Mouse (Mus musculus) hematopoietic multipotent progenitor cell, adult 10-12 weeks (in vitro differentiated cells): Measurements from ENCODE around the gene Apoa4. TPM values are rescaled to one million over a fixed set of nuclear protein-coding genes. Genes with fewer than 3 reads are reported as not detected.

ENCODE experiments used
- polyA plus RNA-seq: library from polyadenylated mRNA; stranded (reverse); fragments of >175 nt; gene quantifications from 2 replicates; pipeline ENCODE4 v1.2.3, GENCODE M21; 2012; ENCODE audit warnings: low replicate concordance

The Apoa4 gene
- polyA plus RNA-seq: not detected in 2 replicates

DNA sequence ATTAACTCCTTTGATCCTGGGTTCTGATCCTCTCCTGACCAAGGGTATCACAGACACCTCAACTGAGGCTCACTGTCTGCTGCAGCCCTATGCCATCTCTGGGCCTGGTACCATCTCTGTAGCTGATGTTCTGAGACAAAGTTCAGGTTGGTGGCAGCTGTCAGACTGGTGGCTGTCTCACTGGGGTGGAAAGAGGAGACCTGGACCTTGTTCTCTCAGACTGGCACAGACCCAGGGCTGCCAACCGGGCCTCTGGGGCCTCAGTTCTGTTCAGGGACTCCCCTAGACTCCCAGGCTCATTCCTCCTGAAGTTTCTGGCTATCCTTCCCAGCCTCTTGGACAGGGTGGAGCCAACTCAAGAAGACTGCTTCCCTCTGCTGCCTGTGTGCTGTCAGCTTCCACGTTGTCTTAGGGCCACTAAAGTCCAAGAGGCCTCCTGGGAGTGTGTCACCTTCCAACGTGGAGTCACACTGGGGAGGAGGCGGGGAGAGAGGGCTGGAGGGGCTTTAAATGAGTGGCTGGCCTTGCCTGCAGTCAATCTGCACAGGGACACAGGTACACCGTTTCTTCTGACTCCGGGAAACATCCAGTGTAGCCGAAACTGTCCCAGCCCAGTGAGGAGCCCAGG, at the start of gene Apoa4:
Gene Apoa4 (plus strand): TSS at position 171 of the 628 bp plus-strand sequence.

GRCm38 (mm10) chr9:46228491-46228890, 12.0 kb upstream of the Apoa4 start, which contains the start of gene Apoa1:
Gene Apoa1, plus strand, starts transcription at chr9:46228580.

GRCm38 (mm10) chr9:46235596-46235648, 5.1 kb upstream of the Apoa4 start, which contains the start of gene Apoc3:
Gene Apoc3, minus strand, starts transcription at chr9:46235636.

DNA sequence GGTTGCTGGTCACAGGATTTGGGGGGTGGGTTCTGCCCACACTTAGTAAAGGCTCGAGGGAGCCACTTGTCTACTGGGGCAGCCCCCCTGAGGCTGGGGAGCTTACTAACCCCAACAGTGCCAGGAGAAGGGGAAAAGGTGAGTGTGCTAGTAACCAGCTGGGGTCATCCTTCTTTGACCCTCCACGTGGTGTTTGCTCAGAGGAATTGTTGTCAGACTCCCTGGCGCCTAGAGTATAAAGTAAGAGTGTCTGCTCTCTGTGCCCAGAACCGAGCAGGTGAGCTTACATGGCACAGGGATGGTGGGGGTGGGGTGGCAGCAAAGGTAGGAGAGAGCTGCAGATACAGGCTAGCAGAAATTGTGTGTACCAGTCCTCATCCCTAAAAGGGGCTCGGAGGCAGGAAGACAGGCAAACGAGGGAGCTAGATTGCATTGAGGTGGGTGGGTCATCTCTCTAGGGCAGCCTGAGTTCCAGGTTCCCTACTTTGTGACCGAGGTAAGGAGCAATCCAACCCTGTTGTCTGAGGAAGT, 27.9 kb downstream of the Apoa4 start, which contains the start of gene Apoa5:
Gene Apoa5 (plus strand): TSS at position 291 of the 531 bp plus-strand sequence.

DNA sequence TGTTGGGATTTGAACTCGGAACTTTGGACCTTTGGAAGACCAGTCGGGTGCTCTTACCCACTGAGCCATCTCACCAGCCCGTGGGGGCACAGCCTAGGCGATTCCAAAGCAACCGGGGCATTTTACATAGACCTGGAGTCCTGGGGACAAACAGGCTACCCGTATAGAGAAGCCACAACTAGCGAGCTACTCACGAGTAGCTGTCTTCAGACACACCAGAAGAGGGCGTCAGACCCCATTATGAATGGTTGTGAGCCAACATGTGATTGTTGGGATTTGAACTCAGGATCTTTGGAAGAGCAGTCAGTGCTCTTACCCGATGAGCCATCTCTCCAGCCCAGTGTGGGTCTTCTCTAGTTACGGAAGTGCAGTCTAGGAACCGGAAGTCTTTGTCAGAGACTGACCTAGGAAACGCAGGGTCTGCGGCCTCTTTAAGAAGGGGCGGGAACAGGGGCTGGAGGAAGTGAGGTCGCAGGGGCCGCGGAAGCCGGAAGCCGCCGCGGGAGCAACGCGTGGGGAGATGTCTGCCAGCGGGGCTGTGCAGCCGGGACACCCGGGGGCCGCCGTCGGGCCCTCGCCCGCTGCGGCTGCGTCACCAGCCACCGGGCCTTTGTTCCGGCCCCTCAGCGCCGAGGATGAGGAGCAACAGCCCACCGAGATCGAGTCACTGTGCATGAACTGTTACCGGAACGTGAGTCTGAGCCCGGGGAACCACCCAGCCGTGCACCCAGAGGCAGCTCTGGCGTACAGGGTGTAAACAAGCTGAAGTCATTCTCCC, 32.4 kb downstream of the Apoa4 start, which contains the start of gene Zpr1:
Gene Zpr1 (plus strand): TSS at position 388 of the 778 bp plus-strand sequence.

DNA sequence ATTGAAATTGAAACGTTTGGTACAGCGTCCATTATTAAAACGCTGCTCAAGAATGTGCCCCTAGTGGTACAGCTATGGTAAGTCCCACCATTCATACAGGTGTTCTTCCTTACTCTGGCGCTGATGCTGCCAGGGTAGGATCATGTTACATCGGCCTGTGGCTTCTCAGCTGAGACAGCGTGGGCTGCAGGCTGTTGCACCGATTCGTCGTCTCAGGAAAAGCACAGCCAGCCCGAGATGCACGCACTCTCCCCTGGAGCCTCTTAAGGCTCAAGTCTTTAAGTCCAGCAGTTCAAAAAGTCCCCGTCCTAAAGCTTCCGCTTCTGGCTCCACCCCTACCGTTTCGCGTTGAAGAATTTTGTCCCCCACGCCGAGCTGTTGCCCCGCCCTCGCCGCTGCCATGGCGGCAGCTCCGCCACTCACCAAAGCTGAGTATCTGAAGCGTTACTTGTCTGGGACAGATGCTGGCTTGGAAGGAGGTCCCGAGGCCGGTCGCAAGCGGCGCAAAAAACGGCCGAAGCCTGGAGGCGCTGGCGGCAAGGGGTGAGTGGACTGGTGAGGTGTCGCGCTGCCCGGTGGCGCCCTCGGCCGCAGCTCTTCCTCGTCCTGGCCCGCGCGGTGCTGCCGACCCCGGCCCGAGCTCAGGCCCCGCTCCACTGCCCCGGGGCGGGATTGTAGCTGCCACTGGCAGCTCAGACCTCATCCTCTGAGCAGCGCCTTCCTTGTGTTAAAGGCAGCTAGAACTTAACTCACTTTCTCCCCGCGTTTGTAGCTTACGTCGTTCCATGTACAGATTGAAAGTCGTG, 42.3 kb downstream of the Apoa4 start, which contains the start of gene Bud13:
Gene Bud13 (plus strand): TSS at position 378 of the 806 bp plus-strand sequence.

Other genes starting within 250 kb of the Apoa4 start
- 59.1 and 67.6 TPM in 2 replicates for gene Pafah1b2, start 228.0 kb upstream of the Apoa4 start, polyA plus RNA-seq
- gene Sik3, start 227.9 kb upstream of the Apoa4 start, polyA plus RNA-seq: 17.7 and 19.2 TPM in 2 replicates
- gene Apoa1, start 12.1 kb upstream of the Apoa4 start, polyA plus RNA-seq: not detected in 2 replicates
- gene Apoc3, start 5.1 kb upstream of the Apoa4 start, polyA plus RNA-seq: not detected in 2 replicates
- gene Apoa5, start 27.9 kb downstream of the Apoa4 start, polyA plus RNA-seq: not detected in 2 replicates
- gene Zpr1, start 32.4 kb downstream of the Apoa4 start, polyA plus RNA-seq: 17.6 and 34.7 TPM in 2 replicates
- gene Bud13, start 42.3 kb downstream of the Apoa4 start, polyA plus RNA-seq: 8.8 and 14.2 TPM in 2 replicates
- gene 4931429L15Rik, start 79.3 kb downstream of the Apoa4 start, polyA plus RNA-seq: not detected in 2 replicates